Mouse (Mus musculus): ENCODE results near the gene Pde6d. TPM values are rescaled to one million over a fixed set of nuclear protein-coding genes. Genes with fewer than 3 reads are reported as not detected.

Pde6d gene
- polyA plus RNA-seq, 1 experiment, result 70.0 TPM

DNA sequence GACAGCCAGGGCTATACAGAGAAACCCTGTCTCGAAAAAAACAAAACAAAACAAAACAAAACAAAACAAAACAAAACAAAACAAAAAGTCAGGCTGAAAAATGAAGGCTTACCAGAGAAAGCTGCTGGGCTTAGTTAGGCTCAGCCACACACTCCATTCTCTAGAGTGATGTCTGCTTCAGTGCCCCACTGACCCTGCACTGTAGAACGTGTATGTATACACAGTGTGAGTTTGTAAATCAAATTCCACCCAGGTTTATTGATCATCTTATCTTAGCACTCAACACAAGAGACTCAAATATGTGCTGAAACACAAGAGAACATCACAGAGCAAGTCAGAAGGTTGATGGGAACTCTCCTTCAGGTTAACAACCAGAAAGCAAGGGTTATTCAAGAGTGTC, 14.0 kb downstream of the Pde6d start:
- no peak for TF ChIP-seq POLR2A (IDR thresholded peaks at IDR 0.05; ENCODE audit: control insufficient read depth, low read depth, low read length)
- TF ChIP-seq CTCF (IDR thresholded peaks at IDR 0.05; ENCODE audit: control insufficient read depth, insufficient read depth, insufficient replicate concordance, low read depth, low read length), result no peak
- Histone ChIP-seq H3K4me1 (ENCODE audit: control insufficient read depth, insufficient read depth, low read length) (no peaks in the 10 kb centered on the region), H3K36me3 (ENCODE audit: control insufficient read depth, insufficient read depth, low read length) (peaks cover 4% of the 10 kb centered on the region; the same call in 1 of the 2 replicates), H3K4me3 (ENCODE audit: control insufficient read depth, low read depth, low read length) (no peak overlapping the region), H3K27ac (ENCODE audit: control insufficient read depth, insufficient read depth, low read depth, low read length) (no peak overlapping the region), H3K27me3 (ENCODE audit: control insufficient read depth, insufficient read depth, low read length) (no peaks in the 10 kb centered on the region)

DNA sequence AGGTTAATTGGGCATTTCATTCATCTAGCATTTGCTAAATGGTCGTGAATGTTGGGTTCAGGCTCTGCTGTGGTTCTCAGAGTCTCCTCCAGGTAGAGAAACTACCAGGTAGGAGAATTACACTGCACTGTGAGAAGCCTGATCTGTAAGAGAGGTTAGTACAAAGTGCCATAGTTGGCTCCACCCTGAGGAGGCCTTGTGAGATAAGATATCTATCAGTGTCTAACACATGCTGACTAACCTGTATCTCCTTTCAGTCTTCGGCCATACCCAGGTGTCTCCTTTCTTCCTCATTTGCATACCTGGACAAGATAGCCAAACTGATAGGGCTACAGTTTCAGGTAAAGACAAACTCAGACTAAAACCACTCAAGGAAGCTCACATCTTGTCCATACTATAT, 19.8 kb downstream of the Pde6d start:
- Histone ChIP-seq H3K4me1 (ENCODE audit: control insufficient read depth, insufficient read depth, low read length) (no peaks in the 10 kb centered on the region), H3K4me3 (ENCODE audit: control insufficient read depth, low read depth, low read length) (no peak overlapping the region), H3K36me3 (ENCODE audit: control insufficient read depth, insufficient read depth, low read length) (peaks cover 6% of the 10 kb centered on the region; the same call in 1 of the 2 replicates), H3K27me3 (ENCODE audit: control insufficient read depth, insufficient read depth, low read length) (no peaks in the 10 kb centered on the region), H3K27ac (ENCODE audit: control insufficient read depth, insufficient read depth, low read depth, low read length) (no peak overlapping the region)
- no peak for TF ChIP-seq POLR2A (IDR thresholded peaks at IDR 0.05; ENCODE audit: control insufficient read depth, low read depth, low read length)
- TF ChIP-seq CTCF (IDR thresholded peaks at IDR 0.05; ENCODE audit: control insufficient read depth, insufficient read depth, insufficient replicate concordance, low read depth, low read length), result no peak

GRCm38 (mm10) chr1:86559232-86559631, 23.2 kb downstream of the Pde6d start:
- H3K4me1 ChIP-seq (ENCODE audit: control insufficient read depth, insufficient read depth, low read length), result no peaks in the 10 kb centered on the region
- TF ChIP-seq CTCF (IDR thresholded peaks at IDR 0.05; ENCODE audit: control insufficient read depth, insufficient read depth, insufficient replicate concordance, low read depth, low read length) (no peak), POLR2A (IDR thresholded peaks at IDR 0.05; ENCODE audit: control insufficient read depth, low read depth, low read length) (no peak)
- H3K27me3 ChIP-seq (ENCODE audit: control insufficient read depth, insufficient read depth, low read length), result no peaks in the 10 kb centered on the region
- H3K4me3 ChIP-seq (ENCODE audit: control insufficient read depth, low read depth, low read length), result no peak overlapping the region
- H3K27ac ChIP-seq (ENCODE audit: control insufficient read depth, insufficient read depth, low read depth, low read length), result no peak overlapping the region
- H3K36me3 ChIP-seq (ENCODE audit: control insufficient read depth, insufficient read depth, low read length), result peaks cover 6% of the 10 kb centered on the region; the same call in 1 of the 2 replicates

DNA sequence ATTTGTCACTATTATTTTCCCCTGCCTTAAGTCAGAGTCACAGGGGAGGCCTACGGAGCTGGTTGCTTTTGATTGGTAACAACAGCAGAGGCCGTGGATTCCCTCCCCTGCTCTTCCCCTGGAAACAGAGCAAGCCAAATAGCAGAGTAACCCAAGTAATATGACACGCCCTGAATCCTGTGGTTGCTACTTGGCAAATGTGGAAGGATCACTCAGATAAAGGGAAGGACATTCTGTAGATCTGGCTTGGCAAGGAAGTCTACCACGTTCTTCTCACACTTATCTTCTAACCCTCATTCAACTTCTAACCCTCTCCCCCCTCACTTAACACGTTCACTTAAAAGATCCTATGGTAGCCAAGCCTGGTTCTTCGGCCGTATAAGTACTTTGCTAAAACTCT, 24.6 kb downstream of the Pde6d start:
- no peak overlapping the region for H3K4me3 ChIP-seq (ENCODE audit: control insufficient read depth, low read depth, low read length)
- H3K27ac ChIP-seq (ENCODE audit: control insufficient read depth, insufficient read depth, low read depth, low read length), result no peak overlapping the region
- TF ChIP-seq CTCF (IDR thresholded peaks at IDR 0.05; ENCODE audit: control insufficient read depth, insufficient read depth, insufficient replicate concordance, low read depth, low read length), result no peak
- TF ChIP-seq POLR2A (IDR thresholded peaks at IDR 0.05; ENCODE audit: control insufficient read depth, low read depth, low read length), result no peak
- no peaks in the 10 kb centered on the region for H3K4me1 ChIP-seq (ENCODE audit: control insufficient read depth, insufficient read depth, low read length)
- H3K36me3 ChIP-seq (ENCODE audit: control insufficient read depth, insufficient read depth, low read length), result peaks cover 2% of the 10 kb centered on the region; the same call in 1 of the 2 replicates
- no peaks in the 10 kb centered on the region for H3K27me3 ChIP-seq (ENCODE audit: control insufficient read depth, insufficient read depth, low read length)

DNA sequence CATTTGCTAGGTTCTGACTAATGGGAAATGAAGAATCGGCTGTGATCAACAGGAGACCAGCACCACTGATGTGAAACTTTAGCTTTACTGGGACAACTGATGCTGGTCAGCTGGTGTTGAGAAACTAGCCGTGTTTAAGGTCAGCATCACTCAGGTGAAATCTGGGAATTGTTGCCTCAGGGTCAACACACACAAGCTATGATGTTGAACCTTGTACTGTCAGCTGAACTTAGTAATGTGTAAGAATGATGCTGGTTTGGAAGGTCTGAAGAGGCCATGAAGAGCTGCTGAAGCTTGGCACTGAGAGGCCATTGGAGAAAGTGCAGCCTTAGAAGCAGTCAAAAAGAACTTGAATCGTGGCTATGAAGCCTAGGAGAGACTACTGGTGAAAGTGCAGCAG, 26.8 kb downstream of the Pde6d start:
- TF ChIP-seq CTCF (IDR thresholded peaks at IDR 0.05; ENCODE audit: control insufficient read depth, insufficient read depth, insufficient replicate concordance, low read depth, low read length), result no peak
- no peak for TF ChIP-seq POLR2A (IDR thresholded peaks at IDR 0.05; ENCODE audit: control insufficient read depth, low read depth, low read length)
- Histone ChIP-seq H3K4me3 (ENCODE audit: control insufficient read depth, low read depth, low read length) (no peak overlapping the region), H3K27ac (ENCODE audit: control insufficient read depth, insufficient read depth, low read depth, low read length) (no peak overlapping the region), H3K36me3 (ENCODE audit: control insufficient read depth, insufficient read depth, low read length) (peaks cover 2% of the 10 kb centered on the region; the same call in 1 of the 2 replicates), H3K4me1 (ENCODE audit: control insufficient read depth, insufficient read depth, low read length) (no peaks in the 10 kb centered on the region), H3K27me3 (ENCODE audit: control insufficient read depth, insufficient read depth, low read length) (no peaks in the 10 kb centered on the region)

DNA sequence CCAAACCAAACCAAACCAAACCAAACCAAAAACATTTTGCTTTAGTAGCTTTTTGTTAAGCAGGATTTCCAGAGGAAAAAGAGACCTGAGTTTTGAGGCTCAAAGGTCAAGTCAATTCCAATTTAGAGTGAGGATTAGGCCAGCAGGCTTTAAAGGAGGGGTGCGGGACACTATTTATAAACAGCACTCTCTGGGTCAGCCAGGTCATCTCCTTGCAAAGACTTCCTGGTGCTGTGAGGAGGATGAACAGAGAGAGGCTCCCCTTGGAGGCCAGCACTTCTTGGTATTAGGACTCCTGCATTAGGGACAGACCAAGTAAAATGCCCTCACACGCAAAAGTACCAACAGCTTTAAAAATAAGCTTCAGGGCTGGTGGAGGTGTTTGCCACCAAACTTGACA, 30.6 kb downstream of the Pde6d start:
- Histone ChIP-seq H3K4me3 (ENCODE audit: control insufficient read depth, low read depth, low read length) (no peak overlapping the region), H3K4me1 (ENCODE audit: control insufficient read depth, insufficient read depth, low read length) (no peaks in the 10 kb centered on the region), H3K27me3 (ENCODE audit: control insufficient read depth, insufficient read depth, low read length) (no peaks in the 10 kb centered on the region), H3K27ac (ENCODE audit: control insufficient read depth, insufficient read depth, low read depth, low read length) (no peak overlapping the region), H3K36me3 (ENCODE audit: control insufficient read depth, insufficient read depth, low read length) (peaks cover 4% of the 10 kb centered on the region; the same call in 1 of the 2 replicates)
- TF ChIP-seq CTCF (IDR thresholded peaks at IDR 0.05; ENCODE audit: control insufficient read depth, insufficient read depth, insufficient replicate concordance, low read depth, low read length), result no peak
- no peak for TF ChIP-seq POLR2A (IDR thresholded peaks at IDR 0.05; ENCODE audit: control insufficient read depth, low read depth, low read length)

GRCm38 (mm10) chr1:86551299-86551698, 31.1 kb downstream of the Pde6d start:
- no peak for TF ChIP-seq CTCF (IDR thresholded peaks at IDR 0.05; ENCODE audit: control insufficient read depth, insufficient read depth, insufficient replicate concordance, low read depth, low read length)
- no peak for TF ChIP-seq POLR2A (IDR thresholded peaks at IDR 0.05; ENCODE audit: control insufficient read depth, low read depth, low read length)
- H3K4me3 ChIP-seq (ENCODE audit: control insufficient read depth, low read depth, low read length), result no peak overlapping the region
- no peaks in the 10 kb centered on the region for H3K27me3 ChIP-seq (ENCODE audit: control insufficient read depth, insufficient read depth, low read length)
- H3K36me3 ChIP-seq (ENCODE audit: control insufficient read depth, insufficient read depth, low read length), result peaks cover 4% of the 10 kb centered on the region; the same call in 1 of the 2 replicates
- H3K27ac ChIP-seq (ENCODE audit: control insufficient read depth, insufficient read depth, low read depth, low read length), result no peak overlapping the region
- H3K4me1 ChIP-seq (ENCODE audit: control insufficient read depth, insufficient read depth, low read length), result no peaks in the 10 kb centered on the region

GRCm38 (mm10) chr1:86546797-86547196, 35.6 kb downstream of the Pde6d start:
- Histone ChIP-seq H3K27me3 (ENCODE audit: control insufficient read depth, insufficient read depth, low read length) (no peaks in the 10 kb centered on the region), H3K27ac (ENCODE audit: control insufficient read depth, insufficient read depth, low read depth, low read length) (no peak overlapping the region), H3K36me3 (ENCODE audit: control insufficient read depth, insufficient read depth, low read length) (peaks cover 4% of the 10 kb centered on the region), H3K4me1 (ENCODE audit: control insufficient read depth, insufficient read depth, low read length) (no peaks in the 10 kb centered on the region), H3K4me3 (ENCODE audit: control insufficient read depth, low read depth, low read length) (no peak overlapping the region)
- TF ChIP-seq POLR2A (IDR thresholded peaks at IDR 0.05; ENCODE audit: control insufficient read depth, low read depth, low read length) (no peak), CTCF (IDR thresholded peaks at IDR 0.05; ENCODE audit: control insufficient read depth, insufficient read depth, insufficient replicate concordance, low read depth, low read length) (no peak)
